Mouse (Mus musculus): ENCODE data around the gene Ushbp1. TPM values are rescaled to one million over a fixed set of nuclear protein-coding genes. Genes with fewer than 3 reads are reported as not detected.

The Ushbp1 gene
- total RNA-seq, 2 experiments from 2014 or later: 28.0 to 30.4 TPM

Other genes starting within 250 kb of the Ushbp1 start
- 10 to 100 TPM; 24.1 to 28.2 TPM for gene Myo9b, start 123.1 kb downstream of the Ushbp1 start, total RNA-seq (2021)
- gene Haus8, start 122.9 kb downstream of the Ushbp1 start, total RNA-seq (2021): 10 to 100 TPM; 27.4 to 29.9 TPM
- gene Use1, start 29.0 kb downstream of the Ushbp1 start, total RNA-seq (2021): 100 to 1,000 TPM; 148 to 149 TPM
- gene Ocel1, start 24.5 kb downstream of the Ushbp1 start, total RNA-seq (2021): 10 to 100 TPM; 11.1 to 14.9 TPM
- 10 to 100 TPM; 47.6 to 53.6 TPM for gene Nr2f6, start 13.8 kb downstream of the Ushbp1 start, total RNA-seq (2021)
- gene Babam1, start 1.1 kb upstream of the Ushbp1 start, total RNA-seq (2021): 10 to 100 TPM; 61.2 to 67.1 TPM
- gene Ankle1, start 10.2 kb upstream of the Ushbp1 start, total RNA-seq (2021): under 1 TPM; 0.19 to 0.39 TPM
- gene Abhd8, start 67.9 kb upstream of the Ushbp1 start, total RNA-seq (2021): 10 to 100 TPM; 26.2 to 29.9 TPM
- 100 to 1,000 TPM; 117 to 129 TPM for gene Mrpl34, start 69.2 kb upstream of the Ushbp1 start, total RNA-seq (2021)
- 10 to 100 TPM; 32.1 to 32.3 TPM for gene Dda1, start 73.4 kb upstream of the Ushbp1 start, total RNA-seq (2021)
- gene Ano8, start 90.2 kb upstream of the Ushbp1 start, total RNA-seq (2021): 10 to 100 TPM; 18.1 to 18.6 TPM
- 10 to 100 TPM; 15.8 to 20.2 TPM for gene Gtpbp3, start 92.3 kb upstream of the Ushbp1 start, total RNA-seq (2021)
- gene Plvap, start 116.0 kb upstream of the Ushbp1 start, total RNA-seq (2021): 10 to 100 TPM; 24.5 to 26.0 TPM
- gene Ccdc194, start 129.9 kb upstream of the Ushbp1 start, total RNA-seq (2021): not detected
- 10 to 100 TPM; 17.1 to 32.9 TPM for gene Bst2, start 141.7 kb upstream of the Ushbp1 start, total RNA-seq (2021)
- 10 to 100 TPM; 27.8 to 32.9 TPM for gene Mvb12a, start 147.1 kb upstream of the Ushbp1 start, total RNA-seq (2021)
- under 1 TPM in 1 of 2 experiments, not detected in 1; 0.22 TPM for gene Tmem221, start 163.1 kb upstream of the Ushbp1 start, total RNA-seq (2021)
- gene Nxnl1, start 170.8 kb upstream of the Ushbp1 start, total RNA-seq (2021): under 1 TPM in 1 of 2 experiments, not detected in 1; 0.19 TPM
- 100 to 1,000 TPM; 171 to 223 TPM for gene Slc27a1, start 173.1 kb upstream of the Ushbp1 start, total RNA-seq (2021)
- 10 to 100 TPM; 64.7 to 69.7 TPM for gene Pgls, start 196.4 kb upstream of the Ushbp1 start, total RNA-seq (2021)
- 1 to 10 TPM in 1 of 2 experiments, under 1 TPM in 1; 0.58 to 1.2 TPM for gene Fam129c, start 201.8 kb upstream of the Ushbp1 start, total RNA-seq (2021)
- gene Colgalt1, start 215.2 kb upstream of the Ushbp1 start, total RNA-seq (2021): 10 to 100 TPM; 40.2 to 45.2 TPM